Mouse (Mus musculus): ENCODE data around the gene Gm20721.

Gene Gm20721

DNA sequence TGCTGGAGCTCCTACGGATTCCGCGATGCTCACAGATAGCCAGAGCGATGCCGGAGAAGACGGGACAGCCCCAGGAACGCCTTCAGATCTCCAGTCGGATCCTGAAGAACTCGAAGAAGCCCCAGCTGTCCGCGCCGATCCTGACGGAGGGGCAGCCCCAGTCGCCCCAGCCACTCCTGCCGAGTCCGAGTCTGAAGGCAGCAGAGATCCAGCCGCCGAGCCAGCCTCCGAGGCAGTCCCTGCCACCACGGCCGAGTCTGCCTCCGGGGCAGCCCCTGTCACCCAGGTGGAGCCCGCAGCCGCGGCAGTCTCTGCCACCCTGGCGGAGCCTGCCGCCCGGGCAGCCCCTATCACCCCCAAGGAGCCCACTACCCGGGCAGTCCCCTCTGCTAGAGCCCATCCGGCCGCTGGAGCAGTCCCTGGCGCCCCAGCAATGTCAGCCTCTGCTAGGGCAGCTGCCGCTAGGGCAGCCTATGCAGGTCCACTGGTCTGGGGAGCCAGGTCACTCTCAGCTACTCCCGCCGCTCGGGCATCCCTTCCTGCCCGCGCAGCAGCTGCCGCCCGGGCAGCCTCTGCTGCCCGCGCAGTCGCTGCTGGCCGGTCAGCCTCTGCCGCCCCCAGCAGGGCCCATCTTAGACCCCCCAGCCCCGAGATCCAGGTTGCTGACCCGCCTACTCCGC, 47.3 kb downstream of the Gm20721 start:
- in situ Hi-C loops (cut with MseI, MboI), result no loop called here

DNA sequence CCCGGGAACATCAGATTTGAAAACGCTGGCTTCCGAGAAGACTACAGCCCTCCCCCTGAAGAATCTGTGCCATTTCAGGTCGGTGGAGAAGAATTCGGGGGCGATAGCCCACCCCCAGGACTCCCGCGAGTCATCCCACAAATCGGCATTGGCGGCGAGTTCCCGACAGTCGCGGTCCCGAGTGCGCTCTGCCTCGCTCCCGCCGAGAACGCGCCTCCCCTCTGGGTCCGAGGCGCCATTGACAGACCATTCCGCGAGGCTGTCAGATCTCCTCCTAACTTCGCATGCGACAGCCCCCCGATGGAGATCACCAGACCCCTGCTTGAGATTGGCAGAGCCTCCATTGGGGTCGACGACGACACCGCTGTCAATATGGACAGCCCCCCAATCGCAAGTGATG, 48.0 kb downstream of the Gm20721 start:
- in situ Hi-C loops (cut with MseI, MboI), result no loop called here

DNA sequence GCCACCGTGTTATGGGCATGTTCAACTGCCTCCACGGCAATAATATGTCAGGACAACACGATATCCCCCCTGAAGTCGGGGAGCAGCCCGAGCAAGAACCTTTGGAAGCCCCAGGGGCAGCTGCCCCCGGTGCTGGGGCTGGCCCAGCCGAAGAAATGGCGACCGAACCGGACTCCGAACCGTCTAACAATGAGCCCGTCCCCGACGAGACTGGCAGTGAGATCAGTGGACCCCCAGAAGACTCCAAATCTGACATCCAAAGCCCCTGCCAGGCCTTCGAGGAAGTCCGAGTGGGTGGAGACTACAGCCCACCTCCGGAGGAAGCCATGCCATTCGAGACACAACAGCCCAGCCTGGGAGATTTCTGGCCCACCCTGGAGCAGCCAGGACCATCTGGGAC, 48.7 kb downstream of the Gm20721 start:
- in situ Hi-C loops (cut with MseI, MboI), result no loop called here

DNA sequence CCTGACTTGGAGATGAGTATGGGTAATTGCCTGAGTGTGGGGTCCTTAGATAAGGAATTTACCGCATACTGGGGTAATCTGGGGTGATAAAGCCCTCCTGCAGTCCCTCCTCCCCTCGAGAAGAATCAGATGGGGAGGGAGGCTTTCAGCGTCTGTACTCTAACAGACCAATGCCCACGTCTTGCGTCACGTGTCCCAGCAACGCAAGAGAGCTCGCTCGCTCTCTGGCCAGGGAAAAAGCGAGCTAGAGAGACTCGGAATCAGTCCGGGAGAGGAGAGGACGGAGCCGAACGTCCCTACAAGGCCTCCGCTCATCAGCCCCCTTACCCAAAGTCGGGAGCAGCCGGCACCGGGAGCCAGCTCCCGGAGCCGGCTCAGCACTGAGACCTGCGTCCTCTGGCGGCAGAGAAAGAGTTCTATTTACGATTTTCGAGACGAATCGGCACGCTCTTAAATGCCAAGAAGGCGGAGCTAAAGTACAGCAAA, 49.4 kb downstream of the Gm20721 start:
- in situ Hi-C loops (cut with MseI, MboI), result no loop called here

DNA sequence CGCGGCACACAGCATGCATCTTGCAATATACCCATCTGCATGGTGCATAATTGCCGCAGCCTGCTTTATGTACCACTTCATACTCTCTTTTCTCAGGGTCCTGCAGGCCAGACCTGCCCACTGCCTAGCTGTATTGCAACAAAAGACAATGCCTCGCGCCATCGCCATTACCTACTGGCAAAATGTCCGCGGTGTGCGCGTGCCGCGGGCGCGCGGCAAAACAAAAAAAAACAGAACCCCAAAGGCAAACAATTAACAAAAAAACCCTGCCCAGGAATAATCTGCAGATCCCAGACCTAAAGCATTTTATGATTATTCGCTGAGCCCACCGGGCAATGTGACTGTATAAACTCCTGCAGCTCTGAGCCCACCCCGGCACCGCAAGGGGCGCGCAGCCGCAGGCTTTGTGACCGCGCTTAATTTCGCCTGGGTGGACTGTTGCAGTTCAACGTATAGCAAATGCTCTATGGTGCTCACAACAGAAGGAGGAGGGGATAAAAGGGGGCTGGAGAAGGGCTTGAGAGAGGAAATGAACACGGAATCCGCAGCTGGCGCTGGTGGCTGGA, 50.5 kb downstream of the Gm20721 start:
- in situ Hi-C loops (cut with MseI, MboI), result no loop called here

DNA sequence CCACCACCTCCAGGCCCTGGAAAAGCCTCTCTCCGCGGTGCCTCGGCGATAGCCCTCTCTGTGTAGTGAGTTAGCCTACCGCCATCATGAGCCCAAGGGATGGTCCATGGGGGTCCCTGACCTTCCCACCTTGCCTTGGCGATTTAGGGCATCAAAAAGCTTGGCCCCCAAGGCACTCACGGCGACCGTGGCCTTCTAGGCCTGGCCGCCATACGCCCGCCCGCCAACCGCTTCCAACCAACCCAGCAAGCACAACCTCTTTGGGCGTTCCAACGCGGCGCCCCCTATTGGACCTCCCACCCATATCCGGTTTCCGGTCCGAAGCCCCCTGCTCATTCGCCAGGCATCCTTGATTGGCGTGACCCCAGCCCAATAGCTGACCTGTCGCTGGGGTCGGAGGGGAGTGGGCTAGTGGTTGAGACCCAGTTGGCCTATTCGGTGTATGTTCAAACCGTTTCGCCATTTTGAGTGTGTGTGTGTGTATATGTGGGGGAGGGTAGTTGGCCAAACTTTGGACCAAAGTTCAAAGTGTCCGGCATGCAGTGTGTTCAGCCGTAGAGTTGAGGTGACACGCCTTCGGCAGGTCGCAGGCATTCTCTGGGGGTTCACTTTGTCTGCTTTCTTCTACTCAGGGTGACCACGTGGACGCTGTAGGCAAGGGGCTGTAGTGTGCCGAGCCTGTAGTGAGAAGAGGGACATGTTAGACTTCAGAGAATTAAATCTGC, 51.2 kb downstream of the Gm20721 start:
- in situ Hi-C loops (cut with MseI, MboI), result no loop called here

DNA sequence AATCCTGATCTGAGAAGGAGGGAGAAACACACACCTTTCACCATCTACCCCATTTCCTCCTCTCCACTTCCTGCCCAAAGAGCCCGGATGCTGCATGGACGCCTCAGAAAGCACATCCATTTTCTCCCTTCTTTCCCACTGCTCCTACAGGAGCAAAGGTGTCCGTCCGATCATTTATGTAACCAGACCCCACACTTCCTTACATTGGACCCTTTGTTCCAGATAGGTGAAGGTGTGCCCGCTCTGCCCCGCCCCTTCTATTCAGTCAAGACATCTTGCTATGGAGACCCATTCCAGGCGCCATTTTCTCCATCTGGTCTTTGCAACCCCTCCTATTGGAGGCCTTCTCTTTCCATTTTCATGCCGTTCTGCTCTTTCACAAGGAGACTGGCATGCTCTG, 52.1 kb downstream of the Gm20721 start:
- in situ Hi-C loops (cut with MseI, MboI), result no loop called here

DNA sequence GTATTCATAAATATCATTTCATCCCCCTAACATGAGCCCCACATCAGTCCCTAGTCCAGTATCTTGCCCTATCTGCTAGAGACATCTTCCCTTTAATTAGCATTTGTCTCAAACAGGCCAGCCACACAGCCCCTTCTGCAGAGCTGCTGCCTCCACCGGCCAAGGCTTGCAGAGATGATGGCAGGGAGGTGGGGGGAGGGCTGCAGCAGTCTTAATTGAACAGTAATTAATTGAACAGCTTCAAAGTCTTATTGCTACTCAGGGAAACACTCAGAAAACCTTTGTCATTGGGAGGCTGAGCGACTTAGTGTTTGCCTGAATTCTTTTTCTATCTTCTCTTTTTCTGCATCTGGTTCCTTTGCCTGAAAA, 54.9 kb downstream of the Gm20721 start:
- in situ Hi-C loops (cut with MseI, MboI), result no loop called here

DNA sequence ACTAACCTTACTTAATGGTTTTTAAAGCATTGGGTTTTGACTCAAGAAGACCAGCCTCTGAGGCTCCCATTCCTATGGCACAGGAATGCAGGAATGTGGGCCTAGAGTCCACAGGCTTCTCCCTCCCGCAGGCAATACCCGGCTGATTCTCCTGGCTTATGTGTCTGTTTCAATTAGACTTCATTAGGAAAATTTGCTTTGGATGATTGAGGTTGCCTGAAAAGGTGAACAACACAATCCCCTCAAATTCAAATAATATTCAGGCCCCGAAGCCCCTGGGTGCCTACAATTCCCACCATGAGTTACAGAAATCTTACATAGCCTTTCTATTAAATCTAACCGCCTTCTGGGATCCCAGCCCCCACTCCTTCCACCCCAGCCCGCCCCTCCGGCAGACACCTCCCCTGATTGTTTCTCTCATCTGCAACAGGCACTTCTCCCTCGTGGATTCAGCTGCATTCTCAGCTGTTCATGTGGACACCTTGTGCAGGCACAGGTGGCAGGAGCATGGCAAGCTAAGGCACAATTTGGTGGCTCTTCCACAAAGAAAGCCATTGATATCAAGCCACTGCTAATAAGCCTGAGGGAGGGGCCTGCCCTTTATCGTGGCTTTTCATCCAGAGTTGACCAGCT, 55.4 kb downstream of the Gm20721 start:
- in situ Hi-C loops (cut with MseI, MboI), result no loop called here

DNA sequence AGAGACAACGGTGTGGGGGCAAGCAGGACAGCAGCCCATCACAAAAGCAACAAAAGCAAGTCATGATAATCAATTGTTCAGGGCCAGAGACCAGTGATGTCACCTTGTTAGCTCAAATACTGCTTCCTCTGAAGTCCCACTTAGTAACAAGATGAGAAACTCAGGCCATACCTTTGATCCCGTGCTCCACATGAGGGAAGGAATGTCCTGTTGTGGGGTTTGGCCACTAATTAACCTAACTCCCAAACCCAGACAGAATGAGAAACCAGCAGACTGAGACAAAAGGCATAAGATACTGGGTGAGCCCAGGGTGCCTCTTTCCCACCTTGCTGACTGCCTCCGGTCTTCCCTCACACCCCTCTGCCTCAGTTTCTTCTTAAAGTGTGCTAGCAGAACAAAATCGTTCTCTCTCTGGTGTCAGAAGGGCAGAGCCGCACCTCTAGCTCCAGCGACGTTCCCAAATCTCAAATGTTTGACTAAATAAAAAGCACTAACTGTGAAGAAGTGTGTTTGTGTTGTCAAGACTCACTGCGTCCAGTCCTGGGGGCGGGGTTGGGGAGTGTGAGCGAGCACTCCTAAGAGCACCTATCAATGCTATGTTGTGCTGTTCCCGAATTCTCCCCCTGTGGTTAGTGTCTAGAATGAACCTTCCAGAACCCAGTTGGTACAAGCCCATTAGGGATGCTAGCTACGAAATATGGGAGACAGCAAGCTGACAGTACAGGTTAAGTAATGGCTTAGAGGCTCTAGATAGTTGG, 57.7 kb downstream of the Gm20721 start:
- in situ Hi-C loops (cut with MseI, MboI), result no loop called here

DNA sequence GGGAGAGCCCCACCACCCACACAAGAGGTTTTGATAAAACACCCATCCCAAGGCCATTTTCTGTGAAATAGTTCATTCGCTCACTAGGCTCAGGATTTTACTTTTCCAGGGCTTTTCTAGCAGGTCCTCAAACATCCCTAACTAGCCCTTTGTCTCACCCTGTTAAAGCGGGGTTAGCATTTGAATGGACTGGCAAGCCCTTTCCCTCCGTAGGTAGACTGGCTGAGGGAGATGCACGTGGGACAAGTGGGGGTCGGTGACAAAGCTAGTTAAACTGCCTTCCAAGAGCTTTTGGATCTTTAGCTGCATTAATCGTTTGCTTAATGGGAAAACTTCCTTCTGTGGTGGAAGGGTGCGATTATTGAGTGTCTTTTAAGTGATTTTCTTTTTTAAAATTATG, 58.6 kb downstream of the Gm20721 start:
- in situ Hi-C loops (cut with MseI, MboI), result no loop called here

DNA sequence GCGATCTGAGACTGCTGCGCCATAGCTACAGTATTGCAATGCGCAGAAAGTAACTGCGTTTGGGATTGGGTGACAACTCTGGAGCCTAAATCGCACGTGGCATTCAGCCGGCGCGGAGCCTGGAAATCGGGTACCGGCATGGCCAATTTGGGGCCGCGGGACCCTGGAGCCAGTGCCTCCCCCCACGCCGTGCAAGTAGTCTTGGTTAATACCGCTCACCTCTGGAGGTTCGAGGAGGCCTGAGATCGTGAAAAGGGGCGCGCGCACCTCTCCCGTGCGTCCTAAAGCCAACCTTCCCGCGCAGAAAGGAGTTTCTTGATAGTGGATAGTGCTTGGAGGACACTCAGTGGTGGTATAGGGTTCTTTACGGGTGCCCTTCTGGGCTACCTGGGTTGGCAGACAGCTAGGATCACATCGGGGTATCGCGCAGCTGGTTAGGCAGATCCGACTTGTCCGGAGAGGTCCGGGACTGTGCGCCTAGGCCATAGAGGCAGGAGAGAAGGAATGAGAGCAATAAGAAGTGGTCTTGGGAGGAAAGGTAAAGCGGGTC, 60.5 kb downstream of the Gm20721 start:
- in situ Hi-C loops (cut with MseI, MboI), result no loop called here

DNA sequence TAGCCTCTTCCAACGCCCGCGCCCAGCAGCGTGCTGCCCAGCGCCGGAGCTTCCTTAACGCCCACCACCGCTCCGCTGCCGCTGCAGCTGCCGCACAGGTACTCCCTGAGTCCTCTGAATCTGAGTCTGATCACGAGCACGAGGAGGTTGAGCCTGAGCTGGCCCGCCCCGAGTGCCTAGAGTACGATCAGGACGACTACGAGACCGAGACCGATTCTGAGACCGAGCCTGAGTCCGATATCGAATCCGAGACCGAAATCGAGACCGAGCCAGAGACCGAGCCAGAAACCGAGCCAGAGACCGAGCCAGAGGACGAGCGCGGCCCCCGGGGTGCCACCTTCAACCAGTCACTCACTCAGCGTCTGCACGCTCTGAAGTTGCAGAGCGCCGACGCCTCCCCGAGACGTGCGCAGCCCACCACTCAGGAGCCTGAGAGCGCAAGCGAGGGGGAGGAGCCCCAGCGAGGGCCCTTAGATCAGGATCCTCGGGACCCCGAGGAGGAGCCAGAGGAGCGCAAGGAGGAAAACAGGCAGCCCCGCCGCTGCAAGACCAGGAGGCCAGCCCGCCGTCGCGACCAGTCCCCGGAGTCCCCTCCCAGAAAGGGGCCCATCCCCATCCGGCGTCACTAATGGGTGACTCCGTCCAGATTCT, 61.6 kb downstream of the Gm20721 start:
- in situ Hi-C loops (cut with MseI, MboI), result no loop called here

DNA sequence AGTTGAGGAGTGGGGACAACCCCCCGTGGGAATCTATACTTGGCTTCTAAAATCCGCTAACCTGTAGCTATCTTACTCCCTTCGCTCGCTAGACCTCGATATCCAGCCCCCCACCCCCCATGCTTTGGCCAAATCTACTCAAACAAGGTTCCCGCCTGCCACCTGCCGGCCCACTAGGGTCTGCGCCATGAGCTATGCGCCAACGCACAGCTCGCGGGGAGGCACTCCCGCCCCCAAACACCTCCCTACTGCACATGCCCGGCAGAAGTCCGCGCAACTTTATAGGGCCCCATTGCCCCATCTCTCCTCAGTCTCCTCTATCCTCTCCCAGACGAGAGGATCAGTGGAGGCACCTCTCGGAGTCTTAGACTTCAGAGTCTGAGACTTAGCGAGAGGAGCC, 62.5 kb downstream of the Gm20721 start, which contains the start of gene Gnas:
TSS of gene Gnas (plus strand) at position 310 of the 400 bp plus-strand sequence.
- in situ Hi-C loops (cut with MseI, MboI), result no loop called here

DNA sequence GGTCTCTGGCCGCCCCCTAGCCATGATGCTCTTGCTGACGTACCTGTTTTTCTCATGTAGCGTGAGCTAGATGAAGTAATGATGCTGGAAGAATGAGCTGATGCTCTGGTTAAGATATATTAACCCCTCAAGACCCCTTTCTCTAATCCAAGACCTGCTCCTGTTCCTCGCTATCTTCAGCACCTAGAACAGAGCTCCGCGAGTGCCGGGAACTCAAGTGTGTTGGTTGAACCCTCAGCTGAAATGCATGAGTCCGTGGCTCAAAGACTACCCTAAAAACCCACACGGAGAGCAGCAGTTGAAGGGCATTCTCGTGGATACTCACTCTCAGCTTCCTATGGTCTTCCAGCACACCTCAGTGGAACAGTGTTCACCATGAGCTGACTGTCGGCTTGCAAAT, 63.2 kb downstream of the Gm20721 start:
- in situ Hi-C loops (cut with MseI, MboI), result no loop called here
